Comparison of ENCODE assay signal across 20 mouse cellular contexts in the genomic region with DNA sequence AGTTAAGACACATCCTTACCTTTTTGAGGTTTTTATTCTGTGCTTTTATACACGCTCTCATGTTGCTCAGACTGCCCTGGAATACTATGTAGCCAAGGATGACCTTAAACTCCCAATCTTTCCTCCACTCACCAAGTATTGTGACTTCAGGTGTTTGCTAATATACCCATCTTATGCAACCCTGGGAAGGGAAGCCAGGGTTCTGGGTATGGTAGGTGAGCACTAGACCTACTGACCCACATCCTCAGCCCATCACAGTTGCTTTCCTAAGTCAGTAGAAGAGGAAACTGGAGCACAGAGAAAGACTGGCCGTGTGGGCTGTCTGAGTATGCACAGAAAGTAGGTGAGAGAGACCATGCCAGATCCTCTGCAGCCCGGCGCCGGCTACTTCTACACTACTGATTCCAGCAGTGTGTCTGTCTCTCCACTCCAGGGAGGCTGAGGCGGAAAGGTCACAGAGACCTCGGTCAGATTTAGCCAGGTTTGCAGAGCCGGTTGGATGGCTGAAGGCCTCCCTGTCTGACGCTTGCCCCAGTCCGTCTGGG.
"Had no signal": no experiment of that assay in that cellular context is flagged by ENCODE, and none has a peak within 500 bp of the region (broad histone marks: within the 10 kb centered on the region; RNA-seq: fewer than 3 reads in every experiment).

No protein-coding gene starts in this region.

- H3K36me3 ChIP-seq: limb, embryonic 12.5 days; liver, embryonic 13.5 days; midbrain, embryonic 12.5 days; neural tube, embryonic 13.5 days had no signal

- ATAC-seq: midbrain, embryonic 16.5 days had no signal

- H3K4me3 ChIP-seq: limb, embryonic 12.5 days; limb, embryonic 15.5 days; liver, embryonic 13.5 days; midbrain, embryonic 12.5 days; myocyte; neural tube, embryonic 13.5 days had no signal

- H3K9ac ChIP-seq: limb, embryonic 12.5 days; limb, embryonic 15.5 days; liver, embryonic 13.5 days; lung, embryonic 14.5 days; midbrain, embryonic 12.5 days; neural tube, embryonic 13.5 days had no signal

- H3K4me1 ChIP-seq: liver, embryonic 13.5 days had no signal

- H3K27ac ChIP-seq: limb, embryonic 12.5 days; limb, embryonic 15.5 days; liver, embryonic 13.5 days; macrophage; midbrain, embryonic 12.5 days; neural tube, embryonic 13.5 days; stomach, postnatal 0 days had no signal

- DNase-seq: kidney, adult 18-20 months; kidney, adult 9 months; kidney, postnatal 14 days; kidney, postnatal 4 days; left cerebral cortex, postnatal 4 days; liver, embryonic 13.5 days; lung, embryonic 14.5 days; lung, postnatal 10 days; retina, postnatal 1 day; thymus, adult 2 months; thymus, postnatal 14 days; thymus, postnatal 4 days had no signal

- H3K27me3 ChIP-seq: limb, embryonic 12.5 days; limb, embryonic 15.5 days; liver, embryonic 13.5 days; midbrain, embryonic 12.5 days; neural tube, embryonic 13.5 days had no signal

- H3K9me3 ChIP-seq: limb, embryonic 12.5 days; limb, embryonic 15.5 days; liver, embryonic 13.5 days; midbrain, embryonic 12.5 days; neural tube, embryonic 13.5 days had no signal

- H3K4me2 ChIP-seq: limb, embryonic 12.5 days; limb, embryonic 15.5 days; liver, embryonic 13.5 days; lung, embryonic 14.5 days; midbrain, embryonic 12.5 days; neural tube, embryonic 13.5 days had no signal
